Mouse (Mus musculus) MEL (cell line): Measurements from ENCODE around the gene Sh3glb2. TPM values are rescaled to one million over a fixed set of nuclear protein-coding genes. Genes with fewer than 3 reads are reported as not detected.

Source experiments
- DNase-seq: peaks from one replicate; pipeline ENCODE4 v3.0.0; 2011; ENCODE audit warnings: low read depth, low spot score
- H3K27ac ChIP-seq: 2 replicates; pipeline ENCODE4 v1.5.1; 2012; ENCODE audit warnings: low read depth, mild to moderate bottlenecking, control low read depth, low read length, moderate library complexity; ENCODE audit not compliant: control insufficient read depth
- H3K27me3 ChIP-seq, 2 experiments: fragments of 150-350 bp in 1 of 2; sonication (generic) in 1 of 2; 2 replicates each; pipeline ENCODE4 v1.6.1; 2012; ENCODE audit warnings: low read length in 2 of 2, mild to moderate bottlenecking in 2 of 2, improper control_type of control experiment in 1 of 2, moderate library complexity in 1 of 2; ENCODE audit not compliant: insufficient read depth in 2 of 2, control insufficient read depth in 1 of 2
- H3K36me3 ChIP-seq, 2 experiments: 2 replicates each; pipeline ENCODE4 v1.6.1; 2012 to 2014; ENCODE audit warnings: low read length in 2 of 2, improper control_type of control experiment in 1 of 2, inconsistent platforms in 1 of 2, mild to moderate bottlenecking in 1 of 2; ENCODE audit not compliant: insufficient read depth in 2 of 2, control insufficient read depth in 1 of 2
- H3K4me1 ChIP-seq, 2 experiments: fragments of 150-350 bp in 1 of 2; sonication (generic) in 1 of 2; 2 replicates each; pipeline ENCODE4 v1.6.1; 2012; ENCODE audit warnings: low read length in 2 of 2, improper control_type of control experiment in 1 of 2, mild to moderate bottlenecking in 1 of 2; ENCODE audit not compliant: insufficient read depth in 2 of 2, control insufficient read depth in 1 of 2
- H3K4me3 ChIP-seq, 2 experiments: fragments of 150-350 bp in 1 of 2; sonication (generic) in 1 of 2; 2 replicates each; pipeline ENCODE4 v1.5.1; 2012; ENCODE audit warnings: low read depth in 2 of 2, low read length in 2 of 2, mild to moderate bottlenecking in 2 of 2, moderate library complexity in 2 of 2, control low read depth in 1 of 2, improper control_type of control experiment in 1 of 2; ENCODE audit not compliant: control insufficient read depth in 1 of 2, insufficient read depth in 1 of 2
- H3K79me2 ChIP-seq: 2 replicates; pipeline ENCODE4 v1.6.1; 2012; ENCODE audit warnings: mild to moderate bottlenecking, low read length, moderate library complexity; ENCODE audit not compliant: control insufficient read depth, poor library complexity, insufficient read depth
- H3K9ac ChIP-seq: 2 replicates; pipeline ENCODE4 v1.6.1; 2012; ENCODE audit warnings: low read depth, mild to moderate bottlenecking, control low read depth, low read length, moderate library complexity; ENCODE audit not compliant: control insufficient read depth, poor library complexity, severe bottlenecking
- H3K9me3 ChIP-seq: fragments of 150-350 bp; sonication (generic); replicated peaks from 2 replicates; pipeline ENCODE4 v1.6.1; 2012; ENCODE audit warnings: mild to moderate bottlenecking, low read length, improper control_type of control experiment, moderate library complexity; ENCODE audit not compliant: insufficient read depth
- BHLHE40 ChIP-seq: IDR thresholded peaks from 2 replicates; pipeline ENCODE4 v1.6.1; 2012; ENCODE audit warnings: low read depth, mild to moderate bottlenecking, inconsistent platforms, low read length, improper control_type of control experiment, borderline replicate concordance
- CHD1 ChIP-seq: IDR thresholded peaks from 2 replicates; pipeline ENCODE4 v1.6.1; 2012; ENCODE audit warnings: low read depth, mild to moderate bottlenecking, inconsistent platforms, low read length, improper control_type of control experiment
- CTCF ChIP-seq, 3 experiments: IDR thresholded peaks in 2 of 3; conservative IDR thresholded peaks in 1 of 3; 2 replicates each; pipeline ENCODE4 v1.5.1; 2011 to 2012; ENCODE audit warnings: low read length in 3 of 3, low read depth in 2 of 3, mild to moderate bottlenecking in 2 of 3, improper control_type of control experiment in 1 of 3, inconsistent platforms in 1 of 3, mixed read lengths in 1 of 3, moderate library complexity in 1 of 3; ENCODE audit not compliant: control insufficient read depth in 1 of 3, insufficient read depth in 1 of 3, poor library complexity in 1 of 3, severe bottlenecking in 1 of 3
- E2F4 ChIP-seq: IDR thresholded peaks from 2 replicates; pipeline ENCODE4 v1.6.1; 2011; ENCODE audit warnings: low read depth, low read length, improper control_type of control experiment, borderline replicate concordance
- ETS1 ChIP-seq: IDR thresholded peaks from 2 replicates; pipeline ENCODE4 v1.6.1; 2012; ENCODE audit warnings: low read depth, mild to moderate bottlenecking, inconsistent platforms, low read length, improper control_type of control experiment, moderate library complexity
- GABPA ChIP-seq: IDR thresholded peaks from 2 replicates; pipeline ENCODE4 v1.6.1; 2012; ENCODE audit warnings: low read depth, mild to moderate bottlenecking, inconsistent platforms, low read length, improper control_type of control experiment, moderate library complexity
- GATA1 ChIP-seq: IDR thresholded peaks from 2 replicates; pipeline ENCODE4 v1.6.1; 2011; ENCODE audit warnings: low read depth, low read length, improper control_type of control experiment
- HCFC1 ChIP-seq: IDR thresholded peaks from 2 replicates; pipeline ENCODE4 v1.6.1; 2012; ENCODE audit warnings: low read depth, mild to moderate bottlenecking, inconsistent platforms, low read length, improper control_type of control experiment, moderate library complexity
- MAFK ChIP-seq: IDR thresholded peaks from 2 replicates; pipeline ENCODE4 v1.6.1; 2011; ENCODE audit warnings: low read depth, mild to moderate bottlenecking, low read length, improper control_type of control experiment, borderline replicate concordance
- MAZ ChIP-seq: IDR thresholded peaks from 2 replicates; pipeline ENCODE4 v1.6.1; 2012; ENCODE audit warnings: low read depth, mild to moderate bottlenecking, inconsistent platforms, low read length, improper control_type of control experiment
- MXI1 ChIP-seq: IDR thresholded peaks from 2 replicates; pipeline ENCODE4 v1.6.1; 2011; ENCODE audit warnings: mild to moderate bottlenecking, low read depth, low read length, improper control_type of control experiment
- NELFE ChIP-seq: IDR thresholded peaks from 2 replicates; pipeline ENCODE4 v1.6.1; 2011; ENCODE audit warnings: low read depth, low read length, improper control_type of control experiment
- POLR2AphosphoS5 ChIP-seq: IDR thresholded peaks from 2 replicates; pipeline ENCODE4 v1.6.1; 2012; ENCODE audit warnings: low read depth, borderline replicate concordance, mild to moderate bottlenecking, inconsistent platforms, low read length, moderate library complexity, mixed read lengths
- RCOR1 ChIP-seq: IDR thresholded peaks from 2 replicates; pipeline ENCODE4 v1.6.1; 2012; ENCODE audit warnings: low read depth, mild to moderate bottlenecking, inconsistent platforms, low read length, improper control_type of control experiment
- SIN3A ChIP-seq: IDR thresholded peaks from 2 replicates; pipeline ENCODE4 v1.6.1; 2012; ENCODE audit warnings: low read length, improper control_type of control experiment, inconsistent platforms
- SMC3 ChIP-seq: IDR thresholded peaks from 2 replicates; pipeline ENCODE4 v1.6.1; 2011; ENCODE audit warnings: low read depth, low read length, improper control_type of control experiment
- TAL1 ChIP-seq: IDR thresholded peaks from 2 replicates; pipeline ENCODE4 v1.6.1; 2012; ENCODE audit warnings: mild to moderate bottlenecking, inconsistent platforms, low read length, moderate library complexity, mixed read lengths
- USF1 ChIP-seq: IDR thresholded peaks from 2 replicates; pipeline ENCODE4 v1.6.1; 2014; ENCODE audit warnings: low read depth, mild to moderate bottlenecking, inconsistent platforms, low read length, improper control_type of control experiment, moderate library complexity
- USF2 ChIP-seq, 2 experiments: IDR thresholded peaks; 2 replicates each; pipeline ENCODE4 v1.6.1; 2011 to 2012; ENCODE audit warnings: improper control_type of control experiment in 2 of 2, low read length in 2 of 2, borderline replicate concordance in 1 of 2, inconsistent platforms in 1 of 2, low read depth in 1 of 2, mild to moderate bottlenecking in 1 of 2; ENCODE audit not compliant: insufficient read depth in 1 of 2
- ZC3H11A ChIP-seq: IDR thresholded peaks from 2 replicates; pipeline ENCODE4 v1.6.1; 2012; ENCODE audit warnings: low read depth, mild to moderate bottlenecking, inconsistent platforms, low read length, improper control_type of control experiment
- ZKSCAN1 ChIP-seq: IDR thresholded peaks from 2 replicates; pipeline ENCODE4 v1.6.1; 2012; ENCODE audit warnings: low read depth, mild to moderate bottlenecking, inconsistent platforms, low read length, improper control_type of control experiment, moderate library complexity
- ZMIZ1 ChIP-seq: IDR thresholded peaks from 2 replicates; pipeline ENCODE4 v1.6.1; 2012; ENCODE audit warnings: low read depth, mild to moderate bottlenecking, inconsistent platforms, low read length, improper control_type of control experiment, moderate library complexity
- polyA plus RNA-seq, 2 experiments: library from polyadenylated mRNA; stranded (reverse) in 1 of 2; unstranded in 1 of 2; fragments of >175 nt in 1 of 2; fragments of >200 nt in 1 of 2; gene quantifications; 2 replicates each; pipeline versions ENCODE4 v1.2.1 to v1.2.4; 2012; ENCODE audit warnings: low replicate concordance in 2 of 2, low read depth in 1 of 2; ENCODE audit not compliant: insufficient read length in 2 of 2, insufficient read depth in 1 of 2, missing spikeins in 1 of 2
- total RNA-seq: library from RNA; depleted of rRNA; stranded (reverse); fragments of 300-350 nt; gene quantifications from 2 replicates; pipeline ENCODE4 v1.2.3, GENCODE M21; 2012

Gene Sh3glb2
- total and polyA plus RNA-seq, 3 experiments = 48.0 to 60.1 TPM; not detected in 1

GRCm38 (mm10) chr2:30342061-30342460, 17.1 kb downstream of the Sh3glb2 start:
- no peaks in the 10 kb centered on the region for H3K27me3 ChIP-seq
- DNase-seq = no peak
- TF ChIP-seq BHLHE40 = no peak
- TF ChIP-seq CHD1 = no peak
- no peak for TF ChIP-seq ZMIZ1
- TF ChIP-seq USF2 (IDR thresholded peaks at IDR 0.05; ENCODE audit: borderline replicate concordance in 1 of 2, insufficient read depth in 1 of 2, low read depth in 1 of 2, low read length in 2 of 2) = no peak
- no peak for TF ChIP-seq USF1
- TF ChIP-seq TAL1 = no peak
- TF ChIP-seq SMC3 = no peak
- no peak for TF ChIP-seq ZKSCAN1
- no peak for TF ChIP-seq ZC3H11A
- no peak for TF ChIP-seq RCOR1
- no peak for TF ChIP-seq MAFK
- TF ChIP-seq GATA1 = no peak
- TF ChIP-seq NELFE = no peak
- TF ChIP-seq POLR2AphosphoS5 = no peak
- TF ChIP-seq MAZ = no peak
- peaks cover 0 to 15% of the 10 kb centered on the region in 2 experiments; a peak in 2 of 4 replicates for H3K36me3 ChIP-seq
- H3K9ac ChIP-seq = no peak overlapping the region
- no peak overlapping the region for H3K27ac ChIP-seq
- H3K4me3 ChIP-seq = no peak overlapping the region
- H3K4me1 ChIP-seq = no peaks in the 10 kb centered on the region
- H3K79me2 ChIP-seq = no peaks in the 10 kb centered on the region
- H3K9me3 ChIP-seq = no peaks in the 10 kb centered on the region

DNA sequence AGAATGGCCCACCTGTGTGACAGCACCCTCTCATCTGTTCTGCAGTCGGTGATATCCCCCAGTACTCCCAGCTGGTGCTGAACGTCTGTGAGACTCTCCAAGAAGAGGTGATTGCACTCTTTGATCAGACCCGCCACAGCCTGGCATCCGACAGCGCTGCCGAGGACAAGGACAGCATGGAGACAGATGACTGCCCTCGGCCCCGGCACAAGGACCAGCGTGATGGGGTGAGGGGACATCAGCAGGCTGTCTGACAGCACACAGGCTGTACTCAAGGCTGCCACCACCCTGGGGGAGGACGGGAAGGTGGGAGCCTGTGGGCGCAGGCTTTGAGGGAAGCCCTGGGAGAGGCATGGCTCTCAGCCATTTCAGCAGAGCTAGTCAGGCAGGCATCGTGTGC, 22.0 kb downstream of the Sh3glb2 start:
- DNase-seq = no peak
- Histone ChIP-seq H3K79me2 (no peaks in the 10 kb centered on the region), H3K9me3 (no peaks in the 10 kb centered on the region), H3K4me3 (no peak overlapping the region), H3K27ac (no peak overlapping the region)
- no peak for TF ChIP-seq USF2 (IDR thresholded peaks at IDR 0.05; ENCODE audit: borderline replicate concordance in 1 of 2, insufficient read depth in 1 of 2, low read depth in 1 of 2, low read length in 2 of 2)
- TF ChIP-seq MAFK = no peak
- TF ChIP-seq ETS1 = no peak
- no peak for TF ChIP-seq CHD1
- no peak for TF ChIP-seq SMC3
- no peak for TF ChIP-seq BHLHE40
- no peak for TF ChIP-seq ZKSCAN1
- TF ChIP-seq SIN3A = no peak
- no peak for TF ChIP-seq TAL1
- TF ChIP-seq CTCF (IDR thresholded peaks at IDR 0.05 in 2 of 3, conservative IDR thresholded peaks at IDR 0.05 in 1 of 3; ENCODE audit: control insufficient read depth in 1 of 3, insufficient read depth in 1 of 3, low read depth in 2 of 3, low read length in 3 of 3, poor library complexity in 1 of 3, severe bottlenecking in 1 of 3) = no peak
- no peak for TF ChIP-seq MAZ
- no peak for TF ChIP-seq E2F4
- TF ChIP-seq MXI1 = no peak
- no peak for TF ChIP-seq HCFC1
- TF ChIP-seq GABPA = no peak
- no peak for TF ChIP-seq USF1
- TF ChIP-seq, all 39 proteins: peak for 0
- H3K4me1 ChIP-seq = no peaks in the 10 kb centered on the region
- H3K27me3 ChIP-seq = no peaks in the 10 kb centered on the region
- H3K36me3 ChIP-seq = peaks cover 0 to 18% of the 10 kb centered on the region in 2 experiments; a peak in 2 of 4 replicates
- no peak overlapping the region for H3K9ac ChIP-seq
